Mouse (Mus musculus): ENCODE results near the gene Gm45716.
A peak's percentile ranks its signal among the peaks of the same experiment; 100 is the strongest.

Gm45716 gene

GRCm38 (mm10) chr11:90220022-90220645 is 32.7 kb downstream of the Gm45716 start:
- no peak for DNase-seq

- no peak for DNase-seq
These were observed 33.3 kb downstream of the Gm45716 start for GRCm38 (mm10) chr11:90220750-90221149.

- DNase-seq = peak; percentile 17
These were observed 37.5 kb downstream of the Gm45716 start for GRCm38 (mm10) chr11:90224914-90225470.

- no peak for DNase-seq
These were observed 39.8 kb downstream of the Gm45716 start for GRCm38 (mm10) chr11:90227000-90227922.

GRCm38 (mm10) chr11:90228251-90228949 is 40.9 kb downstream of the Gm45716 start:
- no peak for DNase-seq

GRCm38 (mm10) chr11:90229800-90230199 is 42.3 kb downstream of the Gm45716 start:
- no peak for DNase-seq

- DNase-seq = peak; percentile 17
These were observed 43.2 kb downstream of the Gm45716 start for GRCm38 (mm10) chr11:90230671-90231070.

GRCm38 (mm10) chr11:90231631-90232030 is 44.1 kb downstream of the Gm45716 start:
- DNase-seq = no peak

- DNase-seq = no peak
These were observed 45.2 kb downstream of the Gm45716 start for GRCm38 (mm10) chr11:90232685-90233084.

- no peak for DNase-seq
These were observed 47.7 kb downstream of the Gm45716 start for GRCm38 (mm10) chr11:90235221-90235620.

GRCm38 (mm10) chr11:90237616-90238015 is 50.1 kb downstream of the Gm45716 start:
- DNase-seq = no peak

- DNase-seq = no peak
These were observed 51.2 kb downstream of the Gm45716 start for GRCm38 (mm10) chr11:90238657-90239056.

GRCm38 (mm10) chr11:90240652-90241330 is 53.3 kb downstream of the Gm45716 start:
- DNase-seq = peak; percentile 72

- no peak for DNase-seq
These were observed 54.4 kb downstream of the Gm45716 start for GRCm38 (mm10) chr11:90241874-90242273.

- no peak for DNase-seq
These were observed 55.8 kb downstream of the Gm45716 start for GRCm38 (mm10) chr11:90243300-90243699.

- DNase-seq = no peak
These were observed 58.1 kb downstream of the Gm45716 start for GRCm38 (mm10) chr11:90245630-90246029.

- no peak for DNase-seq
These were observed 59.2 kb downstream of the Gm45716 start for GRCm38 (mm10) chr11:90246676-90247075.

GRCm38 (mm10) chr11:90247793-90248192 is 60.3 kb downstream of the Gm45716 start:
- no peak for DNase-seq

GRCm38 (mm10) chr11:90249025-90249650 is 61.7 kb downstream of the Gm45716 start, which contains the start of gene Mmd:
Mmd (plus strand) TSS chr11:90249456.
- peak; percentile 97 for DNase-seq

- peak; percentile 29 for DNase-seq
These were observed 62.2 kb downstream of the Gm45716 start for GRCm38 (mm10) chr11:90249701-90250141.

GRCm38 (mm10) chr11:90250189-90250588 is 62.7 kb downstream of the Gm45716 start:
- no peak for DNase-seq

GRCm38 (mm10) chr11:90250730-90251129 is 63.2 kb downstream of the Gm45716 start:
- no peak for DNase-seq

Data from lung, postnatal 14 days (tissue).